19 mouse cellular contexts compared by ENCODE assay signal in the genomic region with DNA sequence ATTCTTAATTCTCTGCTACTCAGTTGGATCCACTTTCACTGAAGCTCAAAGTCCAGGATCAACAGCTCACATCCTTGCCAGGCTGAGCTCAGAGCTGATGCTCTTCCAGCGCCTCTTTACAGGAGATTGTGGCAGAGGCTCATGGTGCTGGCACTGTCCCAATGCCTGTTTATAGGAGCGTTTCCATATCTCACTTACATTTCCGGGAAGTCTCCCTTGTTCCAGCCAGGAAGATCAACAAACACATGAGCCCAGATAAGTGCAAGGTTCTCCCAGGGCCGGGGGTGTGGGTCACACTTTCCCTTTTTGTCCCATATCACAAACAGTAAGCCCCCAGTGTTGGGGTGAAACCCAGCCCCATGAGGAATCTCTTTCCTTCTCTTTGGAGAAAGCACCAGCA. TPM values are rescaled to one million over a fixed set of nuclear protein-coding genes. Genes with fewer than 3 reads are reported as not detected.
A peak's percentile ranks its signal among the peaks of the same experiment; 100 is the strongest.
DNase-seq lines count a peak whose midpoint lies in the region; ATAC-seq and TF ChIP-seq lines count a peak whose summit lies in the region.
"Had no signal": no experiment of that assay in that cellular context is flagged by ENCODE, and none has a peak within 500 bp of the region (broad histone marks: within the 10 kb centered on the region; RNA-seq: fewer than 3 reads in every experiment).

No protein-coding gene starts in this region.

- no peaks in the 10 kb centered on the region for H3K36me3 ChIP-seq in heart, embryonic 10.5 days
- no peaks in the 10 kb centered on the region for H3K36me3 ChIP-seq in lung, embryonic 14.5 days (ENCODE audit: insufficient read depth)
- H3K36me3 ChIP-seq: intestine, embryonic 15.5 days; stomach, embryonic 15.5 days had no signal

- peaks cover 30% of the 10 kb centered on the region for H3K27me3 ChIP-seq in heart, embryonic 10.5 days (ENCODE audit: insufficient read depth, poor library complexity, severe bottlenecking)
- H3K27me3 ChIP-seq in lung, embryonic 14.5 days (ENCODE audit: insufficient read depth, low read length) = no peaks in the 10 kb centered on the region
- H3K27me3 ChIP-seq: intestine, embryonic 15.5 days; stomach, embryonic 15.5 days had no signal

- no peak for ATAC-seq in lung, embryonic 14.5 days (ENCODE audit: insufficient read depth)
- ATAC-seq: intestine, embryonic 15.5 days had no signal

- no peak overlapping the region for H3K4me3 ChIP-seq in heart, embryonic 10.5 days
- no peak overlapping the region for H3K4me3 ChIP-seq in lung, embryonic 14.5 days (ENCODE audit: low read depth, low read length)
- H3K4me3 ChIP-seq: gastrocnemius, adult 2 months; intestine, embryonic 15.5 days; myocyte; stomach, embryonic 15.5 days had no signal

- no peaks in the 10 kb centered on the region for H3K9me3 ChIP-seq in heart, embryonic 10.5 days
- no peaks in the 10 kb centered on the region for H3K9me3 ChIP-seq in lung, embryonic 14.5 days (ENCODE audit: low read depth, low read length)
- H3K9me3 ChIP-seq: intestine, embryonic 15.5 days; stomach, embryonic 15.5 days had no signal

- 38% methylated on average over 4 of the region's 4 CpGs for WGBS in heart, embryonic 10.5 days
- WGBS in lung, embryonic 14.5 days = 23% methylated on average over 4 of the region's 4 CpGs

- TF ChIP-seq CTCF in lung, embryonic 14.5 days (IDR thresholded peaks at IDR 0.05; ENCODE audit: low read depth) = no peak

- no peak overlapping the region for H3K4me2 ChIP-seq in lung, embryonic 14.5 days
- H3K4me2 ChIP-seq: intestine, embryonic 15.5 days; midbrain, embryonic 11.5 days; stomach, embryonic 15.5 days had no signal

- 0 out of 2 replicates have a peak overlapping the region, but pooled peaks have one; percentile 10 for H3K27ac ChIP-seq in heart, embryonic 10.5 days
- no peak overlapping the region for H3K27ac ChIP-seq in lung, embryonic 14.5 days (ENCODE audit: low read depth)
- H3K27ac ChIP-seq: gastrocnemius, adult 2 months; intestine, embryonic 15.5 days; liver, embryonic 14.5 days; stomach, embryonic 15.5 days had no signal

- H3K4me1 ChIP-seq in heart, embryonic 10.5 days = peaks cover 26% of the 10 kb centered on the region
- peaks cover 15% of the 10 kb centered on the region for H3K4me1 ChIP-seq in lung, embryonic 14.5 days (ENCODE audit: insufficient read depth)

- intact Hi-C loops in heart, postnatal 10 days (cut with DNase I) = no loop called here

- peak; percentile 29 for DNase-seq in kidney, adult 11 months
- DNase-seq in kidney, adult 18-20 months = no peak
- no peak for DNase-seq in heart, embryonic 10.5 days (ENCODE audit: low spot score)
- DNase-seq in heart, postnatal 10 days = peak; percentile 59 to 67
- peak; percentile 72 for DNase-seq in lung, embryonic 14.5 days
- no peak for DNase-seq in layer of hippocampus, adult 18-20 months (ENCODE audit: low spot score in 2 of 2)
- no peak for DNase-seq in layer of hippocampus, postnatal 14 days (ENCODE audit: low spot score in 2 of 2)
- no peak for DNase-seq in thymus, postnatal 36 days
- DNase-seq: cerebellum, adult 9-10 months; gastrocnemius, adult 2 months had no signal

- no peak overlapping the region for H3K9ac ChIP-seq in lung, embryonic 14.5 days
- H3K9ac ChIP-seq: intestine, embryonic 15.5 days; liver, embryonic 14.5 days; stomach, embryonic 15.5 days had no signal

RNA-seq across cellular contexts. Expression of a gene that starts 7.0 kb away (rescaled TPM):
- 39.0 and 45.2 TPM in 2 replicates for polyA plus RNA-seq in heart, embryonic 10.5 days (2016; fragmentation: Nextera tagmentation; extraction: Ambion mirVana)
- total RNA-seq in heart, postnatal 10 days (2021) = 10 to 100 TPM; 64.6 to 83.6 TPM
- polyA plus RNA-seq in lung, embryonic 14.5 days (2014; fragmentation: Nextera tagmentation; extraction: Ambion mirVana) = 29.6 and 30.3 TPM in 2 replicates
- total RNA-seq in layer of hippocampus, adult 18-20 months (2021) = 10 to 100 TPM; 12.5 to 15.9 TPM
- 1 to 10 TPM; 3.3 to 5.5 TPM for total RNA-seq in layer of hippocampus, postnatal 14 days (2021)

RNA-seq across cellular contexts. Expression of a gene that starts 40.3 kb away (rescaled TPM):
- not detected in 2 replicates for polyA plus RNA-seq in heart, embryonic 10.5 days (2016; fragmentation: Nextera tagmentation; extraction: Ambion mirVana)
- not detected for total RNA-seq in heart, postnatal 10 days (2021)
- polyA plus RNA-seq in lung, embryonic 14.5 days (2014; fragmentation: Nextera tagmentation; extraction: Ambion mirVana) = not detected in 2 replicates
- total RNA-seq in layer of hippocampus, adult 18-20 months (2021) = not detected
- under 1 TPM in 1 of 2 experiments, not detected in 1; 0.46 TPM for total RNA-seq in layer of hippocampus, postnatal 14 days (2021)
- total RNA-seq: gastrocnemius, adult 2 months; hematopoietic stem cell, adult 5-6 weeks; left cerebral cortex, adult 8-10 months had no signal
- polyA plus RNA-seq: embryonic facial prominence, embryonic 11.5 days; forebrain, embryonic 11.5 days; intestine, embryonic 15.5 days; liver, embryonic 14.5 days; midbrain, embryonic 11.5 days; myocyte; stomach, embryonic 15.5 days had no signal

RNA-seq across cellular contexts. Expression of a gene that starts 42.7 kb away (rescaled TPM):
- 0.12 and 0.43 TPM in 2 replicates for polyA plus RNA-seq in heart, embryonic 10.5 days (2016; fragmentation: Nextera tagmentation; extraction: Ambion mirVana)
- total RNA-seq in heart, postnatal 10 days (2021) = not detected
- 0.14 and 0.39 TPM in 2 replicates for polyA plus RNA-seq in lung, embryonic 14.5 days (2014; fragmentation: Nextera tagmentation; extraction: Ambion mirVana)
- 1 to 10 TPM; 1.6 to 2.3 TPM for total RNA-seq in layer of hippocampus, adult 18-20 months (2021)
- total RNA-seq in layer of hippocampus, postnatal 14 days (2021) = 10 to 100 TPM; 10.2 to 10.9 TPM
- total RNA-seq: gastrocnemius, adult 2 months; hematopoietic stem cell, adult 5-6 weeks had no signal
- polyA plus RNA-seq: liver, embryonic 14.5 days; myocyte had no signal

Comparison
In these comparisons a context has a peak if more than half of its experiments do, and no peak if none do; other contexts are left out.
1. DNase-seq: peak in kidney, adult 11 months (single experiment), heart, postnatal 10 days (2 of 2) and lung, embryonic 14.5 days (single experiment); none in kidney, adult 18-20 months (single experiment), heart, embryonic 10.5 days (single experiment), layer of hippocampus, adult 18-20 months (0 of 2), layer of hippocampus, postnatal 14 days (0 of 2) and thymus, postnatal 36 days (0 of 2).